Mouse (Mus musculus): ENCODE data around the gene Actn4. TPM values are rescaled to one million over a fixed set of nuclear protein-coding genes. Genes with fewer than 3 reads are reported as not detected.

Actn4 gene
- polyA plus RNA-seq, 1 experiment from 2014 or later, result 138 TPM

DNA sequence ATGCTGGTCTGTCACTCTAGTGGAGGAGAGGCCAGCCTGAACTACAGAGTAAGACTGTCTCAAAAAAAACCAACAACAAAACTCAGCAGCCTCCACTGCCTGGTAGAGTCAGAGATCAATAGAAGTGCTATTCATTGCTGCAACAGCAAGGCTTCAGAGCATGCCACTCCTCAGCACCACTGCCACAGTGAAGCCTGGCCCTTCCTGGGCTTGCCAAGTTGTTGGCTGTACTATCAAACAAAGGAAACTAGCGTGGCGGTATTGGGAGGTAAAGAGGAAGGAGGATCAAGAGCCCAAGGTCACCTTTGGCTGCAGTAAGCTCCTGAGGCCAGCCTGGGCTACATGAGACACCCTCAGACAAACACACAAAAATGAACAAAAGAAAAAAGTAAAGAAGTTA, 36.0 kb downstream of the Actn4 start:
- WGBS, result 67% methylated on average over 2 of the region's 2 CpGs
- Histone ChIP-seq H3K27me3 (no peaks in the 10 kb centered on the region), H3K27ac (peak overlapping the region; percentile 58), H3K36me3 (0 out of 2 replicates have a peak, but pooled peaks cover 2% of the 10 kb centered on the region), H3K4me3 (no peak overlapping the region), H3K4me1 (replicated peaks) (peaks cover 71% of the 10 kb centered on the region), H3K9me3 (no peaks in the 10 kb centered on the region), H3K9ac (no peak overlapping the region), H3K4me2 (no peak overlapping the region)
- ATAC-seq (ENCODE audit: low FRiP score), result no peak

DNA sequence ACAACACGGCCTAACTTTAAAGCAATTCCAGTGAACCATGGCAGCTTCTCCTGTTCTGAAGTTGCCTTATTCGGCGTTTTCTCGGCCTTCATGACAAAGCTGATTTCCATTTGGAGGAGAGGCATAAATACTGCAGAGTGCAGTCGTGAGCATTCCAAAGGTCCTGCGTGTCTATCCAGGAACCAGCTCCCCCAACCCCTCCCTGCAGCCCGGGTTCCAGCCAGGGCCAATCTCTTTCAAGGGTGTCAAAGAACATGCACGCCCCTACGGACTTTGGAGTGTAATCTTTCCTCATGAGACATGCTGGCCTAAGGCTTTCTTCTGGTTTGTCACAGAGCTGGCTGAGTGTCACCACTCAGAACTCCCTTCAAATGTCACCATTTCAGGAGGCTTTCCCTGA, 36.8 kb downstream of the Actn4 start:
- H3K4me2 ChIP-seq, result no peak overlapping the region
- H3K27ac ChIP-seq, result peak overlapping the region; percentile 30; the same call in 1 of the 2 replicates
- H3K9ac ChIP-seq, result no peak overlapping the region
- H3K4me3 ChIP-seq, result no peak overlapping the region
- no peaks in the 10 kb centered on the region for H3K9me3 ChIP-seq
- H3K27me3 ChIP-seq, result no peaks in the 10 kb centered on the region
- 59% methylated on average over 9 of the region's 9 CpGs for WGBS
- ATAC-seq (ENCODE audit: low FRiP score), result no peak
- 0 out of 2 replicates have a peak, but pooled peaks cover 5% of the 10 kb centered on the region for H3K36me3 ChIP-seq
- peaks cover 68% of the 10 kb centered on the region for H3K4me1 ChIP-seq (replicated peaks)

DNA sequence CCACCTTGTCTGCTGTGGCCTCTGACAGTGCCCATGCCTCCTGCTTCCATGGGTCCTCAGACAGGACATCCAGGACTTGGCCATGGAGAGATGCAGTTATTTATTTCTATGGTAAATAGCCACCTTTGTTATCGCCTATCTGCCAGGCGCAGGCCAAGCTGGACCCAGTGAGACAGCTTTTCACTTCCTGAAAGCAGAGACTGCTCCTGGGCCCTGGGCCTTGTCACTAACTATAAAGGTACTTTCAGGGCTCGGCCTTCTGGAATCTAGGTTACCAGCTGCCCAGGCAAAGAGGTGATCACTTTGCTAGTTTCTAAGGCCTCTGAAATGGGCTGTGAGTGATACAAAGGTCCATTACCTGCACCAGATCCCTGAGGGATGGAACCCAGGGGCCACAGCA, 37.3 kb downstream of the Actn4 start:
- no peak overlapping the region for H3K4me3 ChIP-seq
- 79% methylated on average over 3 of the region's 3 CpGs for WGBS
- H3K4me2 ChIP-seq, result no peak overlapping the region
- no peaks in the 10 kb centered on the region for H3K27me3 ChIP-seq
- no peak for ATAC-seq (ENCODE audit: low FRiP score)
- peaks cover 68% of the 10 kb centered on the region for H3K4me1 ChIP-seq (replicated peaks)
- no peak overlapping the region for H3K9ac ChIP-seq
- 0 out of 2 replicates have a peak, but pooled peaks cover 5% of the 10 kb centered on the region for H3K36me3 ChIP-seq
- H3K9me3 ChIP-seq, result no peaks in the 10 kb centered on the region
- H3K27ac ChIP-seq, result peak overlapping the region; percentile 76; the same call in 1 of the 2 replicates

DNA sequence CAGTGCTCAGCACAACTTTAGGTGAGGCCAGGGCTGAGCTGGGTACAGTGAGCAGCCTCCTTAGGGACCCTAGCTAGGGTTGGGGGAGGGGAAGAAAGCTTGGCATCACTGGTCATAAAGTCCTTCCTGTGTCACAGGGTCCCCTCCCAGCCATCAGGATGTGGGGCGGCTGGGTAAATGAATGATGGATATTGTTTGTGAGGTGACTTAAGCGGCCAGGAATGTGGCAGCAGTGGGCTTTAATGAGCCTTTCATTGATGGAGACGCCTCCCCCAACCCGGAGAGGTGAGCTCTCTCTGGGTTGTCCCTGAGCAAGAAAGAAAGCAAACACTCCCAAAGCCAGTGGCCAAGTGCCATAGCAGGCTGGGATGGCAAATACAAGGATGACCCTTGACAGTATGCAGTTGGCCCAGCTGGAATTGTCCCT, 38.3 kb downstream of the Actn4 start:
- Histone ChIP-seq H3K4me3 (no peak overlapping the region), H3K4me1 (replicated peaks) (peaks cover 70% of the 10 kb centered on the region), H3K9ac (peak overlapping the region; percentile 40; the same call in 1 of the 2 replicates), H3K4me2 (no peak overlapping the region), H3K27me3 (no peaks in the 10 kb centered on the region), H3K27ac (peak overlapping the region; percentile 76), H3K36me3 (0 out of 2 replicates have a peak, but pooled peaks cover 5% of the 10 kb centered on the region), H3K9me3 (no peaks in the 10 kb centered on the region)
- 1% methylated on average over 4 of the region's 4 CpGs for WGBS
- ATAC-seq (ENCODE audit: low FRiP score), result peak; percentile 11; the same call in 1 of the 2 replicates

DNA sequence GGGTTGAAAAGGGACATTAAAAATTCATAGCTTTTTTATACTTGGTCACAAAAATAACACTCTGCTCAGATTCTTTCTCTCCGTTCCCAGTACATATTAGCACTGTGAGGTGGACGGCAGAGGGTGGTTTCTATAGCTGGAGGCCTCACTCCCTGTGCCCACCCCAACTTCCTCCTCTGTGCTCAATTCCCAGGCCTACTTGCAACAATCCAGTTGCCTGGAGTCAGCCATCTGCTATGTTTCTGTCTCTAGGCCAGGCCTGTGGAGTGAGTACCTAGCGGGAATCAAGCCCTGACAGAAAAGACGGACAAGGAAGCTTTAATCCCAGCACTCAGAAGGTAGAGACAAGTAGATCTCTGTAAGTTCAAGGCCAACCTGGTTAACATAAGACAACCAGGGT, 39.5 kb downstream of the Actn4 start:
- no peak for ATAC-seq (ENCODE audit: low FRiP score)
- 63% methylated on average over 4 of the region's 4 CpGs for WGBS
- no peaks in the 10 kb centered on the region for H3K27me3 ChIP-seq
- H3K9ac ChIP-seq, result 0 out of 2 replicates have a peak overlapping the region, but pooled peaks have one; percentile 40
- no peaks in the 10 kb centered on the region for H3K9me3 ChIP-seq
- peak overlapping the region; percentile 76 for H3K27ac ChIP-seq
- H3K4me1 ChIP-seq (replicated peaks), result peaks cover 79% of the 10 kb centered on the region
- no peak overlapping the region for H3K4me3 ChIP-seq
- no peak overlapping the region for H3K4me2 ChIP-seq
- peaks cover 16% of the 10 kb centered on the region for H3K36me3 ChIP-seq

DNA sequence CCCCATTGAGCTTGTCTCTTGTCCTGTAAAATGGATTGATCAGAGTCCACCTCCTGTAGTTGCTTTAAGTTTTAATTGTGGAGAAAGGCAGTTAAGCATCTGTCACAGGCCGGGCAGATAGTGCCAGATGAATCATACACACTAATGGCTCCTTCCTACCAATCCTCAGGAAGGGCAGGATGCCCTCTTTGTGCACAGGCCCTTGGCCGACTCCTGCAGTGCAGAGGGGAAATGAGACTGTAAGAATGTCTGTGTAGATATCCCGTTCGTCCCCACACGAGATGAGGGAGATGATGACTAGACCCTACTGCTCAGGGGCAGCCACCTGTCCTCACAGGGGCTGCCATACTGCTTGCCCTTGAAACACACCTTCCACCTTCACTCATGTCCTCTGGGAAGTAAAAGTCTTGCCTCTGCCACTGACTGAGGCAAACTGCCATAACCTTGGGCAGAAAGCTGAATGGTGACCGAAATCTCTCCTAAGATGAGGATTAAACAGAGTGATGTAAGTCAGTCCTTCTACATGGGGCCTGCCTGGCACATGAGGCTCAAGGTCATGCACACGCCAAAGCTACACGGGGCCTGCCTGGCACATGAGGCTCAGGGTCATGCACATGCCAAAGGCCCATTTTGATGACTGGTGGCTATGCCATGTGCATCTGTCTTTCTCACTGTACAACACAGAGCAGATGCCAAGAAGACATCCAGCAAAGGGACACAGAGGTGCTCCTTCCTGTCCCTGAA, 40.2 kb downstream of the Actn4 start:
- H3K36me3 ChIP-seq, result peaks cover 22% of the 10 kb centered on the region
- no peak for ATAC-seq (ENCODE audit: low FRiP score)
- H3K4me2 ChIP-seq, result no peak overlapping the region
- no peaks in the 10 kb centered on the region for H3K27me3 ChIP-seq
- H3K9me3 ChIP-seq, result no peaks in the 10 kb centered on the region
- WGBS, result 80% methylated on average over 8 of the region's 8 CpGs
- 0 out of 2 replicates have a peak overlapping the region, but pooled peaks have one; percentile 10 for H3K9ac ChIP-seq
- H3K4me3 ChIP-seq, result no peak overlapping the region
- peaks cover 84% of the 10 kb centered on the region for H3K4me1 ChIP-seq (replicated peaks)
- H3K27ac ChIP-seq, result peak overlapping the region; percentile 76

DNA sequence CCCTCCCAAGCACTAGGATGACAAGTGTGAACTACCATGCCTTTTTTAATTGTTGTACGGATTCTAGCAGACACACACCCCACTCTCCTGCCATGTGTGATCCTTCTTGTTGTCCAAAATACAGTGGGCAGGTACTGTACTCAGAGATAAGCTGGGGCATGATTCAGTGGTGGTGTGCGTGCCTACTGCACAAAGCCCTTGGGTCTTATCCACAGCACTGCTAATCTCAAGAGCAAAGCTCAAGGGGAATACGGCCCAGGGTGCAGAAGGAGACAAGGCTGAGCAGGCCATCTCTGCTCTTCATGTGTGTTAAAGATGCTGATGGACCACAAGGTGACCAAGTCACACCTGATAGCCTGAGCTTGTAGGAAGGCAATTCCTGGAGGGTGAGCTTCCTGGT, 41.0 kb downstream of the Actn4 start:
- H3K27ac ChIP-seq, result no peak overlapping the region

DNA sequence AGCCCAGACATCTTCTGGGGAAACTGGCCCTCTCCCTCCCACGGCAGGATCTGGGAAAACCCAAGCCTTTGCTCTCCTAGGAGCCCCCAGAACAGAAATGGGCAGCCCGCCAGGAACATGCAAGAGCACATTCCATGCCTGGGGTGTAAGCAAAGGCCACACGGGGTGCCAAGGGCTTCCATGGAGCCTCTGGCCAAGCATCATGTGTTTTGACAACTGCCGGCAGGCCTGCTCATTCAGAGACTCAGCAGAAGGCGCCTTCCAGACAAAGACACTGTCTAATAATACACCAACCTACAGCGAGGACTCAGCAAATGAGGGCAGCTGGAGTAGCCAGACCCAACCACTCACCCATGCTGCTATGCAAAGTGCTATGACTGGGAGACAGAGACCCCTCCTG, 42.3 kb downstream of the Actn4 start:
- H3K9ac ChIP-seq, result no peak overlapping the region
- 39% methylated on average over 6 of the region's 6 CpGs for WGBS
- no peaks in the 10 kb centered on the region for H3K9me3 ChIP-seq
- H3K4me2 ChIP-seq, result no peak overlapping the region
- no peak overlapping the region for H3K4me3 ChIP-seq
- peaks cover 43% of the 10 kb centered on the region for H3K36me3 ChIP-seq
- peak; percentile 59 for ATAC-seq (ENCODE audit: low FRiP score)
- H3K27ac ChIP-seq, result peak overlapping the region; percentile 62
- peaks cover 70% of the 10 kb centered on the region for H3K4me1 ChIP-seq (replicated peaks)
- no peaks in the 10 kb centered on the region for H3K27me3 ChIP-seq

More for the DNA sequence above, 41.0 kb downstream of the Actn4 start:
- H3K4me1 ChIP-seq (replicated peaks), result peaks cover 82% of the 10 kb centered on the region
- no peaks in the 10 kb centered on the region for H3K9me3 ChIP-seq
- WGBS, result 93% methylated on average over 3 of the region's 3 CpGs
- no peaks in the 10 kb centered on the region for H3K27me3 ChIP-seq
- H3K4me3 ChIP-seq, result no peak overlapping the region
- no peak overlapping the region for H3K4me2 ChIP-seq
- peaks cover 29% of the 10 kb centered on the region for H3K36me3 ChIP-seq
- ATAC-seq (ENCODE audit: low FRiP score), result no peak
- H3K9ac ChIP-seq, result no peak overlapping the region

DNA sequence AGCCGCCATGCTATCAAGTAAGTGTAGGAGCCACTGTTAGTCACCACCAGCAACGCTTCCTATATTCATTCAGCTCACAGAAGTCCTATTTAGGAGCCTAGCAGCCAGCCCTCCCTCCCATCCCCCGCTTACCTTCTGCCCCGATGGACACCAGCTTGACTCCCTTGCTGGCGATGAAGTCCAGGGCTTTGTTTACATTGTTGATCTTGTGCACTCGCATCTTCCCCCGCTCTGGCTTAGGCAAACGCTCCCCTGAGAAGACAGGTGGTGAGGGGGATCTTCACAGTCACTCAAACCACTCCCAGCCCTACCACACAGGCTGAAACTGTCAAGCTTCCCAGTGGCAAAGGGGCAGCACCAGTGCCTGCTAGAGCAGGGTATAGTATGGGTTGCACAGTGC, 43.6 kb downstream of the Actn4 start:
- Histone ChIP-seq H3K4me1 (replicated peaks) (peaks cover 58% of the 10 kb centered on the region), H3K27ac (no peak overlapping the region), H3K36me3 (peaks cover 56% of the 10 kb centered on the region), H3K27me3 (no peaks in the 10 kb centered on the region), H3K9me3 (no peaks in the 10 kb centered on the region), H3K4me2 (no peak overlapping the region), H3K9ac (no peak overlapping the region), H3K4me3 (no peak overlapping the region)
- ATAC-seq (ENCODE audit: low FRiP score), result no peak
- 77% methylated on average over 8 of the region's 8 CpGs for WGBS

DNA sequence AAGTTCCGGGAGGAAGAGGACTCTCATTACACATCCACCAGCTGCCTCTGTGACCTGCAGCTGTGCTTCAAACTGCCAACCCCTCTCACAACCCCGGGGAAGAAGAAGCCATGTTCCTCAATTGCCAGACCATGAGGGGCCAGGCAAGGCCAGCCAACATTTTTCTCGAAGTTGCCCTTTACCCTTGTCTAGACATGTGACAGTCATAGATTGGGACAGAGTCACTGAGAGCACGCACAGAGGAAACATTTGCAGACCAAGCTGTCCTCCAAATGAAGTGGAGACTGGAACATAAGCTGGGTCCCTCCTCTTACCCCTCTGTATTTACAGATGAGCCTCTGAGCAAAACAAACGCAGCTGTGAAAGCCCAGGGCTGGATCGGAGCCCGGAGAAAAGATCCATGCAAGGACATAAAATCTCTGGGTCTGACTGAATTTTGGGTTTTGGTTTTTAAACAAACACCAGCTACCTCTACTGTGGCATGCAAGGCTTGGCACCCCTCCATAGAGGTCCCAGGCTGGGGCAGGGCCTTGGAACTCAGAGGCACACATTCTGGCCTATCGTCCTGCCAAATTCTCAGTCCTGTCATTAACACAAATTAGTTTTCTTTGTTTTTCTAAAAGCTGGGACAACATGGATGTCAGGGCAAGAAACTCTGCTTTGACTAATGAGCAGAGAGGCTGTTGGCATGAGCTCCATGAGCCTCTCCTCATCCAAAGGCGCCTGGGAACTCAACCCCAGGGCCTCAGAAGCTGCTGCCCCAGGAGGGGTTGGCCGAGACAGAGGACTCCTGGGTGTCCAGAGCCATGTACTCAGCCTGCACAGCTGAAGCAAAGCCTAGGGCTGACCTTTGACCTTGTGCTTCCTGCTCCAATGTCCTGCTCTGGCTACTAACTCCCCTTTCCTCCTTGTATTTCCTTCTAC, 44.4 kb downstream of the Actn4 start:
- Histone ChIP-seq H3K36me3 (peaks cover 63% of the 10 kb centered on the region), H3K4me2 (no peak overlapping the region), H3K27ac (0 out of 2 replicates have a peak overlapping the region, but pooled peaks have one; percentile 0), H3K27me3 (no peaks in the 10 kb centered on the region), H3K4me3 (no peak overlapping the region), H3K9me3 (no peaks in the 10 kb centered on the region), H3K9ac (no peak overlapping the region), H3K4me1 (replicated peaks) (peaks cover 50% of the 10 kb centered on the region)
- ATAC-seq (ENCODE audit: low FRiP score), result no peak
- WGBS, result 73% methylated on average over 10 of the region's 10 CpGs

DNA sequence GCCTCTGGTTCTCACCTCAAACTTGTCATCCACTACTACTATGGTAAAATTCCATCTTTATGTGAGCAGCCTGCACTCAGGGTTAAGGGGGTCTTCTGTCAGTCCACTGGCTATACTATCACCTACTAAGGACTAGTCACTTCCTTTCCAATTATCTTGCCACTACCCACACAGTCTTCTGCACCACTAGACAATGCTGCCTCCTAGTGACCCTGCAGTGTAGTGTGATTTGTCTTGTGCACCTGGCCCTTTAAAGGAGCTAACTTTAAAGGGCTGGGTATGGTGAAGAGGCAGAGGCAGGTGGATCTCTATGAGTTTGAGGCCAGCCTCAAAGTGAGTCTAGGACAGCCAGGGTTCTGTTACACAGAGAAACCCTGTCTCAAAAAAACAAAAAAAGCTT, 45.6 kb downstream of the Actn4 start:
- H3K4me3 ChIP-seq, result no peak overlapping the region
- no peak overlapping the region for H3K27ac ChIP-seq
- no peaks in the 10 kb centered on the region for H3K27me3 ChIP-seq
- no peaks in the 10 kb centered on the region for H3K9me3 ChIP-seq
- no peak overlapping the region for H3K4me2 ChIP-seq
- H3K9ac ChIP-seq, result no peak overlapping the region
- H3K36me3 ChIP-seq, result peaks cover 76% of the 10 kb centered on the region
- ATAC-seq (ENCODE audit: low FRiP score), result no peak
- peaks cover 37% of the 10 kb centered on the region for H3K4me1 ChIP-seq (replicated peaks)

DNA sequence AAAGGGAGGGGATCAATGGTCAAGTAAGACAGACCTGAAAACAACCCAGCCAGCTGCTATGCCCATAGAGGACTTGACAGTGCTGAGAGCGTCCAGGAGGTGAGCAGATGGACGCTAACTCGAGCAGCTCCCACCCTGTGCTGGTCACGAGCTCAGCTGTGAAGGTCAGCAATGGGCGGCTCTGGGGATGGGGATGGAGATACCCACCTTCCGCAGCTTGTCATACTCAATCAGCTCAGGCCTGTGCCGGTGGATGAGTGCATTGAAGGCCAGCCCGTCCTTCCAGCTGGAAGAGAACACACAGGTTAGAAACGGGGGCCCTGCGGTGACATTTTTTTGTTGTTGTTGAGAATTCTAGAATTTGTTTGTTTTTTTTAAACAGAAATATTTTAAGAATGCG, 49.0 kb downstream of the Actn4 start:
- Histone ChIP-seq H3K36me3 (peaks cover 97% of the 10 kb centered on the region), H3K9ac (no peak overlapping the region), H3K4me1 (replicated peaks) (peaks cover 7% of the 10 kb centered on the region), H3K9me3 (no peaks in the 10 kb centered on the region), H3K27me3 (no peaks in the 10 kb centered on the region), H3K4me2 (no peak overlapping the region), H3K4me3 (no peak overlapping the region), H3K27ac (no peak overlapping the region)
- 73% methylated on average over 11 of the region's 11 CpGs for WGBS
- no peak for ATAC-seq (ENCODE audit: low FRiP score)
